Mouse (Mus musculus) left cerebral cortex, postnatal 25 days (tissue): ENCODE measurements around the gene Bcl3. TPM values are rescaled to one million over a fixed set of nuclear protein-coding genes. Genes with fewer than 3 reads are reported as not detected.

Source experiments
- DNase-seq, 2 experiments: peaks; one replicate each; pipeline ENCODE4 v3.0.0; 2022; ENCODE audit warnings: low spot score in 2 of 2, mixed read lengths in 1 of 2
- intact Hi-C: fragments of 180-260 bp; cut with DNase I; formaldehyde crosslinking; loops from one replicate; pipeline ENCODE4 v1.15.1; 2025
- total RNA-seq, 2 experiments: library from RNA; stranded (reverse); gene quantifications; 2 replicates each; pipeline ENCODE4 v1.2.3; 2021

Bcl3 gene
- total RNA-seq, 2 experiments from 2014 or later: 0.46 to 0.53 TPM

- intact Hi-C loops: no loop called here
Observed at GRCm38 (mm10) chr7:19840371-19840770, 17.8 kb upstream of the Bcl3 start.

GRCm38 (mm10) chr7:19836843-19837242 lies 14.3 kb upstream of the Bcl3 start:
- intact Hi-C loops: no loop called here
- DNase-seq: no peak

More at GRCm38 (mm10) chr7:19840371-19840770, 17.8 kb upstream of the Bcl3 start:
- DNase-seq: no peak

GRCm38 (mm10) chr7:19834055-19834454 lies 11.5 kb upstream of the Bcl3 start:
- no peak for DNase-seq
- intact Hi-C loops: no loop called here

- no peak for DNase-seq
- intact Hi-C loops: no loop called here
Observed at GRCm38 (mm10) chr7:19831837-19832236, 9.3 kb upstream of the Bcl3 start.

GRCm38 (mm10) chr7:19830682-19831156 lies 8.1 kb upstream of the Bcl3 start:
- intact Hi-C loops: no loop called here
- DNase-seq: peak in 1 of 2 experiments; percentile 37

GRCm38 (mm10) chr7:19829694-19830093 lies 7.1 kb upstream of the Bcl3 start:
- intact Hi-C loops: no loop called here
- no peak for DNase-seq

GRCm38 (mm10) chr7:19826756-19827155 lies 4.2 kb upstream of the Bcl3 start:
- intact Hi-C loops: no loop called here
- no peak for DNase-seq

- DNase-seq: no peak
- intact Hi-C loops: no loop called here
Observed at GRCm38 (mm10) chr7:19824182-19824973, 1.8 kb upstream of the Bcl3 start.

- intact Hi-C loops: no loop called here
- no peak for DNase-seq
Observed at GRCm38 (mm10) chr7:19823256-19824181, 949 bp upstream of the Bcl3 start.

- intact Hi-C loops: no loop called here
- no peak for DNase-seq
Observed at GRCm38 (mm10) chr7:19822193-19822592, 377 bp downstream of the Bcl3 start.

- intact Hi-C loops: no loop called here
Observed at GRCm38 (mm10) chr7:19821633-19822032, 937 bp downstream of the Bcl3 start.

GRCm38 (mm10) chr7:19820347-19821048 lies 2.1 kb downstream of the Bcl3 start:
- DNase-seq: no peak
- intact Hi-C loops: no loop called here

More at GRCm38 (mm10) chr7:19821633-19822032, 937 bp downstream of the Bcl3 start:
- DNase-seq: no peak

- no peak for DNase-seq
- intact Hi-C loops: no loop called here
Observed at GRCm38 (mm10) chr7:19818875-19819274, 3.7 kb downstream of the Bcl3 start.

GRCm38 (mm10) chr7:19818440-19818839 lies 4.1 kb downstream of the Bcl3 start:
- intact Hi-C loops: no loop called here
- no peak for DNase-seq

- intact Hi-C loops: no loop called here
- DNase-seq: peak in 1 of 2 experiments; percentile 44
Observed at GRCm38 (mm10) chr7:19817382-19818105, 5.0 kb downstream of the Bcl3 start.

GRCm38 (mm10) chr7:19816224-19816771 lies 6.3 kb downstream of the Bcl3 start:
- intact Hi-C loops: no loop called here
- DNase-seq: peak; percentile 24 to 49

- intact Hi-C loops: no loop called here
- no peak for DNase-seq
Observed at GRCm38 (mm10) chr7:19815296-19816223, 7.0 kb downstream of the Bcl3 start.
